Mouse (Mus musculus) intestine, postnatal 0 days (tissue): ENCODE measurements around the gene Tmem174. TPM values are rescaled to one million over a fixed set of nuclear protein-coding genes. Genes with fewer than 3 reads are reported as not detected.

Experiments
- ATAC-seq: fragments of 200-750 bp; cut with Nextera tagmentation; 2 replicates; pipeline ENCODE4 v1.8.0; 2017; ENCODE audit warnings: mild to moderate bottlenecking, moderate TSS enrichment, moderate library complexity
- H3K27ac ChIP-seq: fragments of 300-500 bp; sonication (generic); 2 replicates; pipeline ENCODE4 v1.5.1; 2014; ENCODE audit warnings: mild to moderate bottlenecking, low read depth, low read length, moderate library complexity
- H3K27me3 ChIP-seq: fragments of 300-500 bp; sonication (generic); replicated peaks from 2 replicates; pipeline ENCODE4 v1.6.1; 2014; ENCODE audit warnings: low read length, mixed read lengths; ENCODE audit not compliant: control insufficient read depth, insufficient read depth
- H3K36me3 ChIP-seq: fragments of 300-500 bp; sonication (generic); 2 replicates; pipeline ENCODE4 v1.6.1; 2014; ENCODE audit warnings: mild to moderate bottlenecking, moderate library complexity; ENCODE audit not compliant: control insufficient read depth, insufficient read depth
- H3K4me1 ChIP-seq: fragments of 300-500 bp; sonication (generic); replicated peaks from 2 replicates; pipeline ENCODE4 v1.6.1; 2014; ENCODE audit warnings: antibody characterized with exemption, low read length, mixed read lengths; ENCODE audit not compliant: control insufficient read depth, insufficient read depth
- H3K4me2 ChIP-seq: fragments of 300-500 bp; sonication (generic); replicated peaks from 2 replicates; pipeline ENCODE4 v1.6.1; 2014; ENCODE audit warnings: low read depth, mild to moderate bottlenecking, moderate library complexity
- H3K4me3 ChIP-seq: fragments of 300-500 bp; sonication (generic); 2 replicates; pipeline ENCODE4 v1.5.1; 2014; ENCODE audit warnings: low read depth, low read length
- H3K9ac ChIP-seq: fragments of 300-500 bp; sonication (generic); 2 replicates; pipeline ENCODE4 v1.6.1; 2014; ENCODE audit warnings: mild to moderate bottlenecking, low read depth, low read length
- H3K9me3 ChIP-seq: fragments of 300-500 bp; sonication (generic); 2 replicates; pipeline ENCODE4 v1.6.1; 2016; ENCODE audit warnings: mixed run types; ENCODE audit not compliant: control insufficient read depth
- CTCF ChIP-seq: sonication (generic); IDR thresholded peaks from 2 replicates; pipeline ENCODE4 v1.5.1; 2016; ENCODE audit warnings: low read depth, mild to moderate bottlenecking, control low read depth, antibody characterized with exemption, moderate library complexity
- WGBS: fragments of 180-500 bp; shearing (Covaris S2); extraction: QIAGEN DNeasy Blood & Tissue Kit; methylation state at CpG from one replicate; pipeline ENCODE4 v1.1.7; 2014; 5-methylcytosine and 5-hydroxymethylcytosine counted together
- polyA plus RNA-seq: library from polyadenylated mRNA; unstranded; fragments of >200 nt; fragmentation: Nextera tagmentation; extraction: Ambion mirVana; gene quantifications from 2 replicates; pipeline ENCODE4 v1.2.1, GENCODE M21; 2015

The Tmem174 gene
- polyA plus RNA-seq: 0.21 and 0.34 TPM in 2 replicates

- peak within 1 kb of the TSS; percentile 82 for H3K27ac ChIP-seq
- H3K4me1 ChIP-seq: no peaks in the 10 kb centered on the region
- H3K4me2 ChIP-seq: no peak within 1 kb of the TSS
- H3K36me3 ChIP-seq: no peaks in the 10 kb centered on the region
- ATAC-seq: no peak
- H3K4me3 ChIP-seq: no peak within 1 kb of the TSS
- no peak for TF ChIP-seq CTCF
- H3K9me3 ChIP-seq: no peaks in the 10 kb centered on the region
- H3K9ac ChIP-seq: no peak within 1 kb of the TSS
- no peaks in the 10 kb centered on the region for H3K27me3 ChIP-seq
- WGBS: 75% methylated on average over 12 of the region's 12 CpGs
Measured at GRCm38 (mm10) chr13:98637145-98637544, at the start of gene Tmem174. Gene Tmem174 (minus strand): TSS chr13:98637410.

GRCm38 (mm10) chr13:98684144-98684900 lies 47.1 kb upstream of the Tmem174 start:
- no peaks in the 10 kb centered on the region for H3K27me3 ChIP-seq
- H3K9ac ChIP-seq: no peak overlapping the region
- peak overlapping the region; percentile 41; the same call in 1 of the 2 replicates for H3K27ac ChIP-seq
- 48% methylated on average over 9 of the region's 9 CpGs for WGBS
- no peak for TF ChIP-seq CTCF
- peaks cover 28% of the 10 kb centered on the region for H3K36me3 ChIP-seq
- no peak overlapping the region for H3K4me2 ChIP-seq
- ATAC-seq: peak; percentile 60
- H3K9me3 ChIP-seq: no peaks in the 10 kb centered on the region
- no peak overlapping the region for H3K4me3 ChIP-seq
- H3K4me1 ChIP-seq: 0 out of 2 replicates have a peak, but pooled peaks cover under 1% of the 10 kb centered on the region

- H3K9ac ChIP-seq: no peak overlapping the region
- ATAC-seq: no peak
- TF ChIP-seq CTCF: no peak
- 71% methylated on average over 2 of the region's 2 CpGs for WGBS
- no peak overlapping the region for H3K4me2 ChIP-seq
- H3K27me3 ChIP-seq: no peaks in the 10 kb centered on the region
- H3K36me3 ChIP-seq: peaks cover 27% of the 10 kb centered on the region
- no peak overlapping the region for H3K27ac ChIP-seq
- H3K4me1 ChIP-seq: no peaks in the 10 kb centered on the region
- no peak overlapping the region for H3K4me3 ChIP-seq
- H3K9me3 ChIP-seq: no peaks in the 10 kb centered on the region
Measured at GRCm38 (mm10) chr13:98683412-98683811, 46.2 kb upstream of the Tmem174 start.

- no peaks in the 10 kb centered on the region for H3K4me1 ChIP-seq
- H3K36me3 ChIP-seq: no peaks in the 10 kb centered on the region
- TF ChIP-seq CTCF: no peak
- WGBS: 44% methylated on average over 5 of the region's 5 CpGs
- H3K4me2 ChIP-seq: no peak overlapping the region
- no peak overlapping the region for H3K27ac ChIP-seq
- H3K9ac ChIP-seq: no peak overlapping the region
- no peaks in the 10 kb centered on the region for H3K27me3 ChIP-seq
- no peaks in the 10 kb centered on the region for H3K9me3 ChIP-seq
- no peak for ATAC-seq
- H3K4me3 ChIP-seq: no peak overlapping the region
Measured at GRCm38 (mm10) chr13:98680470-98681060, 43.4 kb upstream of the Tmem174 start.

- no peak for TF ChIP-seq CTCF
- no peaks in the 10 kb centered on the region for H3K9me3 ChIP-seq
- no peaks in the 10 kb centered on the region for H3K36me3 ChIP-seq
- H3K4me3 ChIP-seq: no peak overlapping the region
- no peaks in the 10 kb centered on the region for H3K4me1 ChIP-seq
- no peak overlapping the region for H3K4me2 ChIP-seq
- H3K9ac ChIP-seq: no peak overlapping the region
- no peaks in the 10 kb centered on the region for H3K27me3 ChIP-seq
- no peak for ATAC-seq
- no peak overlapping the region for H3K27ac ChIP-seq
- 36% methylated on average over 4 of the region's 4 CpGs for WGBS
Measured at GRCm38 (mm10) chr13:98679631-98680041, 42.4 kb upstream of the Tmem174 start.

- 84% methylated on average over 1 of the region's 1 CpGs for WGBS
- H3K27me3 ChIP-seq: no peaks in the 10 kb centered on the region
- TF ChIP-seq CTCF: no peak
- no peaks in the 10 kb centered on the region for H3K9me3 ChIP-seq
- no peak overlapping the region for H3K4me2 ChIP-seq
- no peak for ATAC-seq
- no peaks in the 10 kb centered on the region for H3K36me3 ChIP-seq
- no peak overlapping the region for H3K9ac ChIP-seq
- H3K27ac ChIP-seq: no peak overlapping the region
- H3K4me1 ChIP-seq: no peaks in the 10 kb centered on the region
- no peak overlapping the region for H3K4me3 ChIP-seq
Measured at GRCm38 (mm10) chr13:98679230-98679629, 42.0 kb upstream of the Tmem174 start.
